Mouse (Mus musculus) stomach, postnatal 0 days (tissue): ENCODE data around the gene Tbk1.
A peak's percentile ranks its signal among the peaks of the same experiment; 100 is the strongest.

ENCODE experiments used
- CTCF ChIP-seq: IDR thresholded peaks from 2 replicates; pipeline ENCODE4 v1.5.1; 2016; ENCODE audit warnings: antibody characterized with exemption, low read depth, mild to moderate bottlenecking, moderate library complexity
- EP300 ChIP-seq: optimal IDR thresholded peaks from 2 replicates; pipeline ENCODE3; 2016; ENCODE audit warnings: antibody characterized with exemption

GRCm38 (mm10) chr10:121507755-121508544, 78.6 kb downstream of the Tbk1 start:
- TF ChIP-seq CTCF: peak; percentile 52
- no peak for TF ChIP-seq EP300
